Mouse (Mus musculus) limb, embryonic 13.5 days (tissue): ENCODE measurements around the gene Ggta1. TPM values are rescaled to one million over a fixed set of nuclear protein-coding genes. Genes with fewer than 3 reads are reported as not detected.

Experiments
- ATAC-seq: fragments of 200-750 bp; cut with Nextera tagmentation; 2 replicates; pipeline ENCODE4 v1.8.0; 2017; ENCODE audit warnings: low read depth, moderate number of reproducible peaks, moderate TSS enrichment; ENCODE audit not compliant: low FRiP score
- H3K27ac ChIP-seq: fragments of 300-500 bp; sonication (generic); 2 replicates; pipeline ENCODE4 v1.5.1; 2015; ENCODE audit warnings: inconsistent platforms, mild to moderate bottlenecking, moderate library complexity
- H3K27me3 ChIP-seq: fragments of 300-500 bp; sonication (generic); 2 replicates; pipeline ENCODE4 v1.6.1; 2015; ENCODE audit warnings: mild to moderate bottlenecking, inconsistent platforms
- H3K36me3 ChIP-seq: fragments of 300-500 bp; sonication (generic); 2 replicates; pipeline ENCODE4 v1.6.1; 2015; ENCODE audit warnings: inconsistent platforms, mild to moderate bottlenecking, moderate library complexity
- H3K4me1 ChIP-seq: fragments of 300-500 bp; sonication (generic); 2 replicates; pipeline ENCODE4 v1.6.1; 2015; ENCODE audit warnings: inconsistent platforms
- H3K4me2 ChIP-seq: fragments of 300-500 bp; sonication (generic); replicated peaks from 2 replicates; pipeline ENCODE4 v1.6.1; 2015; ENCODE audit warnings: inconsistent platforms, mild to moderate bottlenecking, moderate library complexity
- H3K4me3 ChIP-seq: fragments of 300-500 bp; sonication (generic); 2 replicates; pipeline ENCODE4 v1.5.1; 2015; ENCODE audit warnings: moderate library complexity, mild to moderate bottlenecking, inconsistent platforms
- H3K9ac ChIP-seq: fragments of 300-500 bp; sonication (generic); 2 replicates; pipeline ENCODE4 v1.6.1; 2015; ENCODE audit warnings: mild to moderate bottlenecking, inconsistent platforms
- H3K9me3 ChIP-seq: fragments of 300-500 bp; sonication (generic); 2 replicates; pipeline ENCODE4 v1.6.1; 2016; ENCODE audit warnings: inconsistent platforms
- WGBS: fragments of 180-500 bp; shearing (Covaris S2); methylation state at CpG from one replicate; pipeline ENCODE4 v1.1.7; 2015; 5-methylcytosine and 5-hydroxymethylcytosine counted together
- polyA plus RNA-seq: library from polyadenylated mRNA; unstranded; fragments of >200 nt; fragmentation: Nextera tagmentation; extraction: Ambion mirVana; gene quantifications from 2 replicates; pipeline ENCODE4 v1.2.1, GENCODE M21; 2015

Ggta1 gene
- polyA plus RNA-seq, 1 experiment from 2014 or later: 19.6 TPM

- Histone ChIP-seq H3K9me3 (no peaks in the 10 kb centered on the region), H3K9ac (no peak overlapping the region), H3K4me1 (peaks cover 17% of the 10 kb centered on the region), H3K4me2 (no peak overlapping the region), H3K27ac (no peak overlapping the region), H3K4me3 (no peak overlapping the region), H3K27me3 (0 out of 2 replicates have a peak, but pooled peaks cover 5% of the 10 kb centered on the region), H3K36me3 (no peaks in the 10 kb centered on the region)
- 45% methylated on average over 2 of the region's 2 CpGs for WGBS
- ATAC-seq: 0 out of 2 replicates have a peak, but pooled peaks have one; percentile 3
These were observed 35.5 kb downstream of the Ggta1 start for GRCm38 (mm10) chr2:35427559-35427958.

- Histone ChIP-seq H3K27me3 (no peaks in the 10 kb centered on the region), H3K4me3 (no peak overlapping the region), H3K36me3 (peaks cover 12% of the 10 kb centered on the region), H3K9me3 (peaks cover 12% of the 10 kb centered on the region), H3K9ac (no peak overlapping the region), H3K4me2 (no peak overlapping the region), H3K27ac (no peak overlapping the region), H3K4me1 (0 out of 2 replicates have a peak, but pooled peaks cover under 1% of the 10 kb centered on the region)
- ATAC-seq: no peak
- WGBS: 94% methylated on average over 1 of the region's 1 CpGs
These were observed 39.2 kb downstream of the Ggta1 start for GRCm38 (mm10) chr2:35423711-35424339.

GRCm38 (mm10) chr2:35422384-35422783, 40.6 kb downstream of the Ggta1 start:
- no peak overlapping the region for H3K4me3 ChIP-seq
- no peak overlapping the region for H3K4me2 ChIP-seq
- no peaks in the 10 kb centered on the region for H3K4me1 ChIP-seq
- no peak overlapping the region for H3K27ac ChIP-seq
- ATAC-seq: no peak
- H3K9ac ChIP-seq: no peak overlapping the region
- H3K36me3 ChIP-seq: peaks cover 12% of the 10 kb centered on the region
- peaks cover 12% of the 10 kb centered on the region for H3K9me3 ChIP-seq
- 47% methylated on average over 3 of the region's 3 CpGs for WGBS
- H3K27me3 ChIP-seq: no peaks in the 10 kb centered on the region

GRCm38 (mm10) chr2:35420681-35421080, 42.4 kb downstream of the Ggta1 start:
- ATAC-seq: no peak
- H3K27ac ChIP-seq: no peak overlapping the region
- no peaks in the 10 kb centered on the region for H3K27me3 ChIP-seq
- H3K9ac ChIP-seq: no peak overlapping the region
- no peaks in the 10 kb centered on the region for H3K4me1 ChIP-seq
- H3K4me2 ChIP-seq: no peak overlapping the region
- H3K9me3 ChIP-seq: peaks cover 12% of the 10 kb centered on the region
- H3K36me3 ChIP-seq: peaks cover 12% of the 10 kb centered on the region
- H3K4me3 ChIP-seq: no peak overlapping the region
- WGBS: 85% methylated on average over 1 of the region's 1 CpGs

- no peak for ATAC-seq
- Histone ChIP-seq H3K4me3 (no peak overlapping the region), H3K4me1 (no peaks in the 10 kb centered on the region), H3K9ac (no peak overlapping the region), H3K36me3 (peaks cover 12% of the 10 kb centered on the region), H3K27me3 (no peaks in the 10 kb centered on the region), H3K9me3 (peaks cover 12% of the 10 kb centered on the region), H3K4me2 (no peak overlapping the region), H3K27ac (no peak overlapping the region)
- 98% methylated on average over 2 of the region's 2 CpGs for WGBS
These were observed 43.4 kb downstream of the Ggta1 start for GRCm38 (mm10) chr2:35419671-35420070.

GRCm38 (mm10) chr2:35419243-35419642, 43.8 kb downstream of the Ggta1 start:
- no peaks in the 10 kb centered on the region for H3K4me1 ChIP-seq
- ATAC-seq: no peak
- H3K27me3 ChIP-seq: no peaks in the 10 kb centered on the region
- no peak overlapping the region for H3K9ac ChIP-seq
- H3K9me3 ChIP-seq: peaks cover 12% of the 10 kb centered on the region
- H3K36me3 ChIP-seq: peaks cover 12% of the 10 kb centered on the region
- 98% methylated on average over 4 of the region's 4 CpGs for WGBS
- H3K4me2 ChIP-seq: no peak overlapping the region
- no peak overlapping the region for H3K4me3 ChIP-seq
- H3K27ac ChIP-seq: no peak overlapping the region

- H3K9me3 ChIP-seq: peaks cover 12% of the 10 kb centered on the region
- H3K9ac ChIP-seq: no peak overlapping the region
- H3K4me3 ChIP-seq: no peak overlapping the region
- no peak overlapping the region for H3K4me2 ChIP-seq
- 80% methylated on average over 1 of the region's 1 CpGs for WGBS
- H3K27ac ChIP-seq: no peak overlapping the region
- H3K27me3 ChIP-seq: no peaks in the 10 kb centered on the region
- H3K36me3 ChIP-seq: peaks cover 12% of the 10 kb centered on the region
- no peak for ATAC-seq
- H3K4me1 ChIP-seq: no peaks in the 10 kb centered on the region
These were observed 45.8 kb downstream of the Ggta1 start for GRCm38 (mm10) chr2:35417231-35417630.

- 84% methylated on average over 6 of the region's 6 CpGs for WGBS
- Histone ChIP-seq H3K9me3 (peaks cover 12% of the 10 kb centered on the region), H3K27ac (no peak overlapping the region), H3K4me2 (no peak overlapping the region), H3K27me3 (no peaks in the 10 kb centered on the region), H3K36me3 (peaks cover 12% of the 10 kb centered on the region), H3K9ac (no peak overlapping the region), H3K4me3 (no peak overlapping the region), H3K4me1 (no peaks in the 10 kb centered on the region)
- no peak for ATAC-seq
These were observed 46.6 kb downstream of the Ggta1 start for GRCm38 (mm10) chr2:35416473-35416872.

GRCm38 (mm10) chr2:35412810-35413209, 50.2 kb downstream of the Ggta1 start:
- Histone ChIP-seq H3K27me3 (no peaks in the 10 kb centered on the region), H3K36me3 (0 out of 2 replicates have a peak, but pooled peaks cover 3% of the 10 kb centered on the region), H3K4me1 (no peaks in the 10 kb centered on the region), H3K27ac (no peak overlapping the region), H3K4me2 (no peak overlapping the region), H3K4me3 (no peak overlapping the region), H3K9me3 (no peaks in the 10 kb centered on the region), H3K9ac (no peak overlapping the region)
- no peak for ATAC-seq
- WGBS: 77% methylated on average over 3 of the region's 3 CpGs

GRCm38 (mm10) chr2:35412246-35412645, 50.8 kb downstream of the Ggta1 start:
- no peaks in the 10 kb centered on the region for H3K4me1 ChIP-seq
- H3K9ac ChIP-seq: no peak overlapping the region
- ATAC-seq: no peak
- H3K9me3 ChIP-seq: no peaks in the 10 kb centered on the region
- H3K36me3 ChIP-seq: 0 out of 2 replicates have a peak, but pooled peaks cover 3% of the 10 kb centered on the region
- no peaks in the 10 kb centered on the region for H3K27me3 ChIP-seq
- H3K27ac ChIP-seq: no peak overlapping the region
- no peak overlapping the region for H3K4me2 ChIP-seq
- 75% methylated on average over 2 of the region's 2 CpGs for WGBS
- no peak overlapping the region for H3K4me3 ChIP-seq

GRCm38 (mm10) chr2:35411640-35412190, 51.3 kb downstream of the Ggta1 start:
- no peaks in the 10 kb centered on the region for H3K9me3 ChIP-seq
- H3K9ac ChIP-seq: no peak overlapping the region
- H3K36me3 ChIP-seq: 0 out of 2 replicates have a peak, but pooled peaks cover 3% of the 10 kb centered on the region
- H3K27me3 ChIP-seq: no peaks in the 10 kb centered on the region
- no peak overlapping the region for H3K4me3 ChIP-seq
- no peak overlapping the region for H3K4me2 ChIP-seq
- no peaks in the 10 kb centered on the region for H3K4me1 ChIP-seq
- H3K27ac ChIP-seq: no peak overlapping the region
- 69% methylated on average over 10 of the region's 10 CpGs for WGBS
- ATAC-seq: no peak

GRCm38 (mm10) chr2:35409466-35409865, 53.6 kb downstream of the Ggta1 start:
- Histone ChIP-seq H3K9me3 (no peaks in the 10 kb centered on the region), H3K27ac (no peak overlapping the region), H3K36me3 (0 out of 2 replicates have a peak, but pooled peaks cover 3% of the 10 kb centered on the region), H3K4me3 (no peak overlapping the region), H3K9ac (no peak overlapping the region), H3K4me1 (no peaks in the 10 kb centered on the region), H3K4me2 (no peak overlapping the region), H3K27me3 (no peaks in the 10 kb centered on the region)
- ATAC-seq: no peak
- WGBS: 90% methylated on average over 6 of the region's 6 CpGs
